Mouse (Mus musculus) liver, embryonic 13.5 days (tissue): Measurements from ENCODE around the gene Kcnj5. TPM values are rescaled to one million over a fixed set of nuclear protein-coding genes. Genes with fewer than 3 reads are reported as not detected.

Source experiments
- ATAC-seq: fragments of 200-750 bp; cut with Nextera tagmentation; 2 replicates; pipeline ENCODE4 v1.8.0; 2017; ENCODE audit warnings: low read depth, mild to moderate bottlenecking, moderate number of reproducible peaks, moderate library complexity
- DNase-seq: peaks from one replicate; pipeline ENCODE4 v3.0.0; 2022
- H3K27ac ChIP-seq: fragments of 300-500 bp; sonication (generic); 2 replicates; pipeline ENCODE4 v1.5.1; 2015; ENCODE audit warnings: moderate library complexity, mild to moderate bottlenecking, inconsistent platforms
- H3K27me3 ChIP-seq: fragments of 300-500 bp; sonication (generic); 2 replicates; pipeline ENCODE4 v1.6.1; 2015; ENCODE audit warnings: mild to moderate bottlenecking, inconsistent platforms
- H3K36me3 ChIP-seq: fragments of 300-500 bp; sonication (generic); 2 replicates; pipeline ENCODE4 v1.6.1; 2015; ENCODE audit warnings: mild to moderate bottlenecking, inconsistent platforms
- H3K4me1 ChIP-seq: fragments of 300-500 bp; sonication (generic); replicated peaks from 2 replicates; pipeline ENCODE4 v1.6.1; 2015; ENCODE audit warnings: inconsistent platforms
- H3K4me2 ChIP-seq: fragments of 300-500 bp; sonication (generic); 2 replicates; pipeline ENCODE4 v1.6.1; 2015; ENCODE audit warnings: inconsistent platforms, mild to moderate bottlenecking, moderate library complexity
- H3K4me3 ChIP-seq: fragments of 300-500 bp; sonication (generic); replicated peaks from 2 replicates; pipeline ENCODE4 v1.5.1; 2015; ENCODE audit warnings: mild to moderate bottlenecking, inconsistent platforms
- H3K9ac ChIP-seq: fragments of 300-500 bp; sonication (generic); 2 replicates; pipeline ENCODE4 v1.6.1; 2015; ENCODE audit warnings: mild to moderate bottlenecking, inconsistent platforms
- H3K9me3 ChIP-seq: fragments of 300-500 bp; sonication (generic); replicated peaks from 2 replicates; pipeline ENCODE4 v1.6.1; 2016; ENCODE audit warnings: inconsistent platforms
- WGBS: fragments of 180-500 bp; shearing (Covaris S2); methylation state at CpG from one replicate; pipeline ENCODE4 v1.1.7; 2015; ENCODE audit not compliant: insufficient replicate concordance; 5-methylcytosine and 5-hydroxymethylcytosine counted together
- polyA plus RNA-seq: library from polyadenylated mRNA; unstranded; fragments of >200 nt; fragmentation: Nextera tagmentation; extraction: Ambion mirVana; gene quantifications from 2 replicates; pipeline ENCODE4 v1.2.1, GENCODE M21; 2015

Kcnj5 gene
- polyA plus RNA-seq: 1.9 and 2.6 TPM in 2 replicates

GRCm38 (mm10) chr9:32344051-32344450, at the start of gene Kcnj5:
TSS of gene Kcnj5 (minus strand) at chr9:32344350.
- Histone ChIP-seq H3K27me3 (peaks cover 50% of the 10 kb centered on the region), H3K9me3 (no peaks in the 10 kb centered on the region), H3K9ac (peak within 1 kb of the TSS; percentile 53), H3K27ac (no peak within 1 kb of the TSS), H3K36me3 (no peaks in the 10 kb centered on the region), H3K4me2 (peak within 1 kb of the TSS; percentile 66), H3K4me3 (peak within 1 kb of the TSS; percentile 46), H3K4me1 (peaks cover 38% of the 10 kb centered on the region)
- under 1% methylated on average over 18 of the region's 20 CpGs for WGBS
- peak; percentile 70 for ATAC-seq
- no peak for DNase-seq

- Histone ChIP-seq H3K36me3 (no peaks in the 10 kb centered on the region), H3K4me3 (no peak overlapping the region), H3K9me3 (no peaks in the 10 kb centered on the region), H3K4me1 (0 out of 2 replicates have a peak, but pooled peaks cover 6% of the 10 kb centered on the region), H3K9ac (no peak overlapping the region), H3K27ac (no peak overlapping the region), H3K27me3 (no peaks in the 10 kb centered on the region), H3K4me2 (no peak overlapping the region)
- DNase-seq (no peak), ATAC-seq (no peak)
- WGBS: 58% methylated on average over 6 of the region's 6 CpGs
These were observed 48.6 kb upstream of the Kcnj5 start for GRCm38 (mm10) chr9:32392716-32393115.

GRCm38 (mm10) chr9:32391701-32392100, 47.6 kb upstream of the Kcnj5 start:
- ATAC-seq (no peak), DNase-seq (no peak)
- 0 out of 2 replicates have a peak, but pooled peaks cover 6% of the 10 kb centered on the region for H3K4me1 ChIP-seq
- no peak overlapping the region for H3K9ac ChIP-seq
- H3K9me3 ChIP-seq: no peaks in the 10 kb centered on the region
- H3K36me3 ChIP-seq: no peaks in the 10 kb centered on the region
- H3K27ac ChIP-seq: no peak overlapping the region
- H3K4me3 ChIP-seq: no peak overlapping the region
- no peaks in the 10 kb centered on the region for H3K27me3 ChIP-seq
- H3K4me2 ChIP-seq: no peak overlapping the region
- WGBS: 68% methylated on average over 9 of the region's 9 CpGs

- Histone ChIP-seq H3K36me3 (no peaks in the 10 kb centered on the region), H3K4me1 (0 out of 2 replicates have a peak, but pooled peaks cover 6% of the 10 kb centered on the region), H3K4me2 (no peak overlapping the region), H3K27me3 (no peaks in the 10 kb centered on the region), H3K9me3 (no peaks in the 10 kb centered on the region), H3K9ac (no peak overlapping the region), H3K4me3 (no peak overlapping the region), H3K27ac (no peak overlapping the region)
- ATAC-seq (no peak), DNase-seq (no peak)
- 31% methylated on average over 5 of the region's 5 CpGs for WGBS
These were observed 46.9 kb upstream of the Kcnj5 start for GRCm38 (mm10) chr9:32391092-32391491.

- no peak for ATAC-seq
- Histone ChIP-seq H3K9me3 (no peaks in the 10 kb centered on the region), H3K27me3 (no peaks in the 10 kb centered on the region), H3K4me3 (no peak overlapping the region), H3K4me2 (no peak overlapping the region), H3K36me3 (no peaks in the 10 kb centered on the region), H3K4me1 (0 out of 2 replicates have a peak, but pooled peaks cover 6% of the 10 kb centered on the region), H3K9ac (no peak overlapping the region), H3K27ac (no peak overlapping the region)
- DNase-seq: no peak
- 84% methylated on average over 1 of the region's 1 CpGs for WGBS
These were observed 44.0 kb upstream of the Kcnj5 start for GRCm38 (mm10) chr9:32388120-32388519.

- no peak overlapping the region for H3K9ac ChIP-seq
- H3K27me3 ChIP-seq: no peaks in the 10 kb centered on the region
- H3K4me1 ChIP-seq: no peaks in the 10 kb centered on the region
- no peak for DNase-seq
- no peak overlapping the region for H3K4me2 ChIP-seq
- no peak for ATAC-seq
- no peak overlapping the region for H3K4me3 ChIP-seq
- no peaks in the 10 kb centered on the region for H3K36me3 ChIP-seq
- 59% methylated on average over 4 of the region's 4 CpGs for WGBS
- no peak overlapping the region for H3K27ac ChIP-seq
- H3K9me3 ChIP-seq: no peaks in the 10 kb centered on the region
These were observed 40.8 kb upstream of the Kcnj5 start for GRCm38 (mm10) chr9:32384906-32385305.

- ATAC-seq (no peak), DNase-seq (no peak)
- no peaks in the 10 kb centered on the region for H3K36me3 ChIP-seq
- no peak overlapping the region for H3K4me2 ChIP-seq
- no peak overlapping the region for H3K9ac ChIP-seq
- no peak overlapping the region for H3K27ac ChIP-seq
- no peak overlapping the region for H3K4me3 ChIP-seq
- H3K27me3 ChIP-seq: no peaks in the 10 kb centered on the region
- no peaks in the 10 kb centered on the region for H3K9me3 ChIP-seq
- H3K4me1 ChIP-seq: no peaks in the 10 kb centered on the region
- 68% methylated on average over 5 of the region's 5 CpGs for WGBS
These were observed 32.9 kb upstream of the Kcnj5 start for GRCm38 (mm10) chr9:32376863-32377590.

GRCm38 (mm10) chr9:32376031-32376430, 31.9 kb upstream of the Kcnj5 start:
- DNase-seq (no peak), ATAC-seq (no peak)
- Histone ChIP-seq H3K4me2 (no peak overlapping the region), H3K4me3 (no peak overlapping the region), H3K27me3 (no peaks in the 10 kb centered on the region), H3K4me1 (no peaks in the 10 kb centered on the region), H3K36me3 (no peaks in the 10 kb centered on the region), H3K27ac (no peak overlapping the region), H3K9me3 (no peaks in the 10 kb centered on the region), H3K9ac (no peak overlapping the region)
- 77% methylated on average over 7 of the region's 7 CpGs for WGBS

GRCm38 (mm10) chr9:32373656-32374055, 29.5 kb upstream of the Kcnj5 start:
- 79% methylated on average over 6 of the region's 6 CpGs for WGBS
- ATAC-seq: no peak

GRCm38 (mm10) chr9:32372202-32372601, 28.1 kb upstream of the Kcnj5 start, which contains the start of gene Kcnj1:
TSS of gene Kcnj1 (plus strand) at chr9:32372493.
- ATAC-seq: no peak
- DNase-seq: no peak
- no peaks in the 10 kb centered on the region for H3K36me3 ChIP-seq
- H3K9me3 ChIP-seq: no peaks in the 10 kb centered on the region
- WGBS: 69% methylated on average over 6 of the region's 6 CpGs
- H3K4me3 ChIP-seq: no peak within 1 kb of the TSS
- no peaks in the 10 kb centered on the region; the same call in 1 of the 2 replicates for H3K4me1 ChIP-seq
- no peak within 1 kb of the TSS for H3K27ac ChIP-seq
- no peak within 1 kb of the TSS for H3K4me2 ChIP-seq
- H3K27me3 ChIP-seq: peaks cover 3% of the 10 kb centered on the region; the same call in 1 of the 2 replicates
- no peak within 1 kb of the TSS for H3K9ac ChIP-seq

More at GRCm38 (mm10) chr9:32373656-32374055, 29.5 kb upstream of the Kcnj5 start:
- no peak for DNase-seq
- no peaks in the 10 kb centered on the region; the same call in 1 of the 2 replicates for H3K4me1 ChIP-seq
- H3K36me3 ChIP-seq: no peaks in the 10 kb centered on the region
- no peak overlapping the region for H3K4me2 ChIP-seq
- no peak overlapping the region for H3K27ac ChIP-seq
- no peak overlapping the region for H3K9ac ChIP-seq
- peaks cover 3% of the 10 kb centered on the region; the same call in 1 of the 2 replicates for H3K27me3 ChIP-seq
- H3K9me3 ChIP-seq: no peaks in the 10 kb centered on the region
- no peak overlapping the region for H3K4me3 ChIP-seq

GRCm38 (mm10) chr9:32369388-32369787, 25.2 kb upstream of the Kcnj5 start:
- ATAC-seq: no peak
- 43% methylated on average over 6 of the region's 6 CpGs for WGBS
- no peaks in the 10 kb centered on the region; the same call in 1 of the 2 replicates for H3K4me1 ChIP-seq
- no peak overlapping the region for H3K4me3 ChIP-seq
- H3K9me3 ChIP-seq: 0 out of 2 replicates have a peak, but pooled peaks cover 3% of the 10 kb centered on the region
- no peak overlapping the region for H3K27ac ChIP-seq
- H3K9ac ChIP-seq: no peak overlapping the region
- H3K4me2 ChIP-seq: no peak overlapping the region
- H3K36me3 ChIP-seq: no peaks in the 10 kb centered on the region
- peaks cover 3% of the 10 kb centered on the region; the same call in 1 of the 2 replicates for H3K27me3 ChIP-seq
- DNase-seq: no peak
